Mouse (Mus musculus): ENCODE data around the gene Padi6.

The Padi6 gene

DNA sequence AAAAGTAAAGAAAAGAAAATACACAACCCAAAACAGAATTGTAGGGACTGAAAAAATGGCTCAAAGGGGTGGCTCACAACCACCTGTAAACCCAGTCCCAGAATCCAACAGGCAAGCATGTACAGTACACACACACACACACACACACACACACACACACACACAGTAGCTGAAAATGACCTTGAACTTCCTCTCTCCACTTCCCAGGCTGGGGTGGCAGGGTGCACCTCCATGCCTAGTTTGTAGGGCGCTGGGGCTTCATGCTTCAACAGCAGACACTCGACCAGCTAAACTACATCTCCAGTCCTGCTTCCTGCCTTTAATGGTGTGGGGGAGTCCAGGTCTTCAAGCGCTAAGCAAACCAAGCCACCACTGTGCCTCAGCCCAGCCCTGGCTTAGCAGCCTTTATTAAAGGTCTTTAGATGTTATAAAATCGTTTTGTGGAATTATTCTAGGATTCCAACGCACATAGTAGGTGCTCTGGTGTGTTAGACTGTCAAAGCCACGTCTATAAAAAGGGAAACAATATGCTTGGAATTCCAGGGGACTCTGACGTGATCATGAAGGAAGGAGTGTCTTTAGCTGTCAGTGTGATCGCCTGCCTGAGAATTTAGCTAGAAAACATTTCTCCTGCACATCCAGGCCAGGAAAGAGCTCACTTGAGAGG is 61.6 kb downstream of the Padi6 start:
- DNase-seq (ENCODE audit: low spot score) = no peak

DNA sequence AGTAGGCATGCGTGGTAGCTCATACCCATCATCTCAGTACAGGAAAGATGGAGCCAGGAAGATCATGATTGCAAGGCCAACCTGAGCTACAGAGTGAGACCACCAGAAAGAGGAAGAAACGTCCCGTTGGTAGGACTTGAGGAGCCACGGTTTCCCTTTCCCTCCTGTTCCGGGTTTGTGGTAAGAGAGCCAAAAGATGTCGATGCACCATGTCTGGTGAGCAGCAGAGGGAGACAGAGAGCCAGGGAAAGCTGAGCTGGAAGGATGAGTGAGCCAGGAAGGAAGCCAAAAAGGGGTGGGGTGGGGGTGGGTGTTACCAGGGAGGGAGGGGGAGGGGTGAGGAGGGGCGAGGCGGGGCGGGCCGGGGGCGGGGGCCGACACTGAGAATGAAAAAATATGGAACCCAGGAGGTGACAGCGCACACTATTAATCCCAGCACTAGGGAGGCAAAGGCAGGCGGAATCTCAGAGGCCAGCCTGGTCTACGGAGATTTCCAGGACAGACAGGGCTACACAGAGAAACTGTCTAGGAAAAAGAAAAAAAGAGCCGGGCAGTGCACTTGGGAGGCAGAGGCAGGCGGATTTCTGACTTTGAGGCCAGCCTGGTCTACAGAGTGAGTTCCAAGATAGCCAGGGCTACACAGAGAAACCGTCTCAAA is 62.6 kb downstream of the Padi6 start:
- peak; percentile 87 for DNase-seq (ENCODE audit: low spot score)

DNA sequence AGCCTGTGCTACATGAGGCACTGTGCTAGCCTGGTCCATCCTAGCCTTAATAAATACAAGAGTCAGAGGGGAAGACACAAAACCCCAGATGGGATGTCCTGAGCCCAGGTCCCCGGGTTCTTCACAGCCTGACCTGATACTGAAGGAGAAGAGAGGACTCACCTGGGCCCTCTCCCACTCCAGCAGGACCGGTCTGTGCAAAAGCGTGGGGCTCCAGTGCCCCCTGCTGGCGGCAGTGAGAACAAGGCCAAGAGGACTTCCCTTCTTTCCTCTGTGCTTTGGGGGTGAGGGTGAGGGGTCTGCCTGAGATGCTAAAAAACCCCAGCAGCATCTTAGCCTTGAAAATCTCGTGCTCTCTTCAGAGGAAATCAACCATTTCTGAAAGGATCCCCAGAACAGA is 63.4 kb downstream of the Padi6 start:
- no peak for DNase-seq (ENCODE audit: low spot score)
